Mouse (Mus musculus) WW6 (cell line): ENCODE results near the gene Plcg1.

Experiments
- DNase-seq: peaks from one replicate; pipeline ENCODE4 v3.0.0-alpha.2; 2013; ENCODE audit warnings: low read depth, low spot score

Gene Plcg1

GRCm38 (mm10) chr2:160735706-160736310, 4.7 kb downstream of the Plcg1 start:
- DNase-seq = no peak

- DNase-seq = no peak
Measured at GRCm38 (mm10) chr2:160736466-160736865, 5.4 kb downstream of the Plcg1 start.

- DNase-seq = no peak
Measured at GRCm38 (mm10) chr2:160738354-160738753, 7.3 kb downstream of the Plcg1 start.

- DNase-seq = no peak
Measured at GRCm38 (mm10) chr2:160739647-160740356, 8.7 kb downstream of the Plcg1 start.

GRCm38 (mm10) chr2:160740521-160741156, 9.5 kb downstream of the Plcg1 start:
- DNase-seq = no peak

GRCm38 (mm10) chr2:160741580-160741979, 10.5 kb downstream of the Plcg1 start:
- no peak for DNase-seq

- DNase-seq = no peak
Measured at GRCm38 (mm10) chr2:160742161-160742609, 11.1 kb downstream of the Plcg1 start.

GRCm38 (mm10) chr2:160744040-160744822, 13.1 kb downstream of the Plcg1 start:
- no peak for DNase-seq

GRCm38 (mm10) chr2:160744823-160745210, 13.7 kb downstream of the Plcg1 start:
- DNase-seq = no peak

GRCm38 (mm10) chr2:160745497-160745896, 14.4 kb downstream of the Plcg1 start:
- DNase-seq = no peak

GRCm38 (mm10) chr2:160746637-160747036, 15.5 kb downstream of the Plcg1 start:
- DNase-seq = no peak

- no peak for DNase-seq
Measured at GRCm38 (mm10) chr2:160747075-160747474, 16.0 kb downstream of the Plcg1 start.

- no peak for DNase-seq
Measured at GRCm38 (mm10) chr2:160756583-160757203, 25.6 kb downstream of the Plcg1 start.

GRCm38 (mm10) chr2:160760433-160761184, 29.5 kb downstream of the Plcg1 start:
- DNase-seq = no peak

GRCm38 (mm10) chr2:160763816-160764215, 32.7 kb downstream of the Plcg1 start:
- no peak for DNase-seq

- DNase-seq = no peak
Measured at GRCm38 (mm10) chr2:160764386-160764785, 33.3 kb downstream of the Plcg1 start.

- no peak for DNase-seq
Measured at GRCm38 (mm10) chr2:160765096-160765495, 34.0 kb downstream of the Plcg1 start.

GRCm38 (mm10) chr2:160766371-160766771, 35.3 kb downstream of the Plcg1 start:
- no peak for DNase-seq

- no peak for DNase-seq
Measured at GRCm38 (mm10) chr2:160767201-160767600, 36.1 kb downstream of the Plcg1 start.

GRCm38 (mm10) chr2:160768097-160768695, 37.1 kb downstream of the Plcg1 start:
- no peak for DNase-seq
